Mouse (Mus musculus) small intestine, adult 2 months (tissue): ENCODE measurements around the gene Bco2. TPM values are rescaled to one million over a fixed set of nuclear protein-coding genes. Genes with fewer than 3 reads are reported as not detected.

ENCODE experiments used
- H3K27ac ChIP-seq: fragments of 200-500 bp; 2 replicates; pipeline ENCODE4 v1.5.1; 2012; ENCODE audit warnings: low read depth, low read length, control low read depth, inconsistent platforms; ENCODE audit not compliant: insufficient read depth
- H3K27me3 ChIP-seq: fragments of 200-500 bp; 2 replicates; pipeline ENCODE4 v1.6.1; 2012; ENCODE audit warnings: mild to moderate bottlenecking, moderate library complexity, low read length, inconsistent platforms; ENCODE audit not compliant: control insufficient read depth, insufficient read depth
- H3K36me3 ChIP-seq: fragments of 200-500 bp; 2 replicates; pipeline ENCODE4 v1.6.1; 2012; ENCODE audit warnings: mild to moderate bottlenecking, low read length, control low read depth, inconsistent platforms; ENCODE audit not compliant: control insufficient read depth, insufficient read depth
- H3K4me1 ChIP-seq: fragments of 200-500 bp; 2 replicates; pipeline ENCODE4 v1.6.1; 2012; ENCODE audit warnings: low read length, inconsistent platforms, mixed read lengths; ENCODE audit not compliant: control insufficient read depth, insufficient read depth, insufficient read length
- H3K4me3 ChIP-seq: fragments of 200-500 bp; 2 replicates; pipeline ENCODE4 v1.5.1; 2012; ENCODE audit warnings: low read depth, mild to moderate bottlenecking, control low read depth, inconsistent platforms, low read length, moderate library complexity
- CTCF ChIP-seq: fragments of 200-500 bp; IDR thresholded peaks from 2 replicates; pipeline ENCODE4 v1.5.1; 2012; ENCODE audit warnings: low read depth, mild to moderate bottlenecking, control low read depth, inconsistent platforms, low read length, moderate library complexity, mixed read lengths; ENCODE audit not compliant: insufficient replicate concordance, insufficient read length; ENCODE audit errors: extremely low read depth
- POLR2A ChIP-seq: fragments of 200-500 bp; IDR thresholded peaks from 2 replicates; pipeline ENCODE4 v1.6.1; 2012; ENCODE audit warnings: low read depth, mild to moderate bottlenecking, control low read depth, inconsistent platforms, low read length, moderate library complexity
- WGBS: fragments of 180-500 bp; shearing (Covaris S2); methylation state at CpG from one replicate; pipeline ENCODE4 v1.1.7; 2018; 5-methylcytosine and 5-hydroxymethylcytosine counted together
- polyA plus RNA-seq: library from polyadenylated mRNA; depleted of rRNA; stranded (reverse); fragments of >200 nt; gene quantifications from 2 replicates; pipeline ENCODE4 v1.2.3, GENCODE M21; 2012

Bco2 gene
- polyA plus RNA-seq, 1 experiment, result 8.5 TPM

- 46% methylated on average over 10 of the region's 10 CpGs for WGBS
- TF ChIP-seq POLR2A (no peak), CTCF (no peak)
- H3K27ac ChIP-seq, result peak overlapping the region; percentile 60
- no peaks in the 10 kb centered on the region for H3K27me3 ChIP-seq
- H3K36me3 ChIP-seq, result peaks cover 5% of the 10 kb centered on the region; the same call in 1 of the 2 replicates
- H3K4me1 ChIP-seq, result peaks cover 7% of the 10 kb centered on the region
- no peak overlapping the region for H3K4me3 ChIP-seq
Measured at GRCm38 (mm10) chr9:50569599-50570525, 14.9 kb upstream of the Bco2 start.

GRCm38 (mm10) chr9:50567881-50568280, 12.9 kb upstream of the Bco2 start:
- no peak overlapping the region for H3K4me3 ChIP-seq
- H3K27ac ChIP-seq, result no peak overlapping the region
- peaks cover 5% of the 10 kb centered on the region for H3K4me1 ChIP-seq
- WGBS, result 89% methylated on average over 2 of the region's 2 CpGs
- H3K27me3 ChIP-seq, result no peaks in the 10 kb centered on the region
- H3K36me3 ChIP-seq, result peaks cover 3% of the 10 kb centered on the region; the same call in 1 of the 2 replicates
- no peak for TF ChIP-seq POLR2A
- TF ChIP-seq CTCF, result no peak

GRCm38 (mm10) chr9:50567372-50567771, 12.4 kb upstream of the Bco2 start:
- Histone ChIP-seq H3K27ac (no peak overlapping the region), H3K4me3 (no peak overlapping the region), H3K27me3 (no peaks in the 10 kb centered on the region), H3K4me1 (peaks cover 5% of the 10 kb centered on the region), H3K36me3 (peaks cover 3% of the 10 kb centered on the region; the same call in 1 of the 2 replicates)
- 86% methylated on average over 4 of the region's 4 CpGs for WGBS
- TF ChIP-seq POLR2A (no peak), CTCF (no peak)

DNA sequence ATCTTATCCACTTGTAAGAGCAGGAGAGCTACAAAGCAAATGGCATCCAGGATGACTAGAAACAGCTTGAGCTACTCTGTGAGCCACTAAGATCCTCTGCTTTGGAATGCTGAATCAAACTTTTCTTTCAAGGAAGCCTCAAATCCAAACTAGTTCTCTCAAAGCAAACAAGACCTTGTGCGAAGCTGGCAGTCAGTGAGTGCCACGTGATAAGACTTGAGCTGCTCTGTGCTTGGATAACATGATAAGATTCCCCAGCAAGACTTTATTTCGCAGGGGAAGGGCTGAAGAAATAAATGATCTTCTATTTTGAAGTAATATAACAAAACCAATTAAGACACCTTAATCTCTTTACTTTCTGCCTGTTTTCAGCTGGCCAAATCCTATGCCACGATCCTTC, 11.0 kb upstream of the Bco2 start:
- H3K4me3 ChIP-seq, result no peak overlapping the region
- H3K27ac ChIP-seq, result peak overlapping the region; percentile 38; the same call in 1 of the 2 replicates
- no peaks in the 10 kb centered on the region for H3K27me3 ChIP-seq
- TF ChIP-seq POLR2A, result no peak
- no peak for TF ChIP-seq CTCF
- WGBS, result 26% methylated on average over 4 of the region's 4 CpGs
- peaks cover 3% of the 10 kb centered on the region; the same call in 1 of the 2 replicates for H3K36me3 ChIP-seq
- peaks cover 11% of the 10 kb centered on the region for H3K4me1 ChIP-seq

GRCm38 (mm10) chr9:50565173-50565572, 10.2 kb upstream of the Bco2 start:
- Histone ChIP-seq H3K4me3 (peak overlapping the region; percentile 57), H3K4me1 (peaks cover 11% of the 10 kb centered on the region), H3K27ac (peak overlapping the region; percentile 27; the same call in 1 of the 2 replicates), H3K27me3 (no peaks in the 10 kb centered on the region), H3K36me3 (no peaks in the 10 kb centered on the region)
- WGBS, result 33% methylated on average over 7 of the region's 7 CpGs
- TF ChIP-seq POLR2A (no peak), CTCF (no peak)

- no peak overlapping the region for H3K4me3 ChIP-seq
- H3K27ac ChIP-seq, result no peak overlapping the region
- no peaks in the 10 kb centered on the region for H3K27me3 ChIP-seq
- no peaks in the 10 kb centered on the region for H3K36me3 ChIP-seq
- peaks cover 7% of the 10 kb centered on the region for H3K4me1 ChIP-seq
- TF ChIP-seq CTCF, result no peak
- no peak for TF ChIP-seq POLR2A
- WGBS, result 27% methylated on average over 2 of the region's 2 CpGs
Measured at GRCm38 (mm10) chr9:50561918-50562360, 7.0 kb upstream of the Bco2 start.
